Mouse (Mus musculus) neutrophil, adult 5-6 weeks (primary cell): Measurements from ENCODE around the gene Kctd18. TPM values are rescaled to one million over a fixed set of nuclear protein-coding genes. Genes with fewer than 3 reads are reported as not detected.
"Not testable (repeated sequence)": the region's sequence is repeated elsewhere in the genome, so short reads cannot be mapped to it uniquely, and the experiment has no call there.

ENCODE experiments used
- ATAC-seq: fragments of 151-379, 151-347 bp; 2 replicates; pipeline ENCODE4 v1.8.0; 2017; ENCODE audit warnings: mild to moderate bottlenecking, moderate TSS enrichment; ENCODE audit not compliant: insufficient number of reproducible peaks, poor library complexity, low FRiP score, severe bottlenecking; ENCODE audit errors: extremely low read depth
- total RNA-seq: library from RNA; stranded (forward); fragments of 200-1000 nt; gene quantifications from 2 replicates; pipeline ENCODE4 v1.2.3, GENCODE M21; 2017

Kctd18 gene
- 56.4 and 68.8 TPM in 2 replicates for total RNA-seq

- no peak for ATAC-seq
Measured at GRCm38 (mm10) chr1:58018856-58019255, at the start of gene Kctd18. Kctd18 (minus strand) TSS chr1:58018956.

GRCm38 (mm10) chr1:58065606-58066005 lies 46.9 kb upstream of the Kctd18 start:
- no peak for ATAC-seq

- ATAC-seq = no peak
Measured at GRCm38 (mm10) chr1:58065151-58065550, 46.4 kb upstream of the Kctd18 start.

- no peak for ATAC-seq
Measured at GRCm38 (mm10) chr1:58062131-58062530, 43.4 kb upstream of the Kctd18 start.

- ATAC-seq = no peak
Measured at GRCm38 (mm10) chr1:58058846-58059245, 40.1 kb upstream of the Kctd18 start.

GRCm38 (mm10) chr1:58056939-58057338 lies 38.2 kb upstream of the Kctd18 start:
- ATAC-seq = no peak

GRCm38 (mm10) chr1:58056074-58056807 lies 37.5 kb upstream of the Kctd18 start:
- ATAC-seq = no peak

- no peak for ATAC-seq
Measured at GRCm38 (mm10) chr1:58055598-58055997, 36.8 kb upstream of the Kctd18 start.

- ATAC-seq = no peak
Measured at GRCm38 (mm10) chr1:58049126-58049525, 30.4 kb upstream of the Kctd18 start.

- ATAC-seq = no peak
Measured at GRCm38 (mm10) chr1:58046721-58047290, 28.1 kb upstream of the Kctd18 start.

GRCm38 (mm10) chr1:58045546-58045945 lies 26.8 kb upstream of the Kctd18 start:
- no peak for ATAC-seq

- ATAC-seq = no peak
Measured at GRCm38 (mm10) chr1:58045076-58045475, 26.3 kb upstream of the Kctd18 start.

- not testable (repeated sequence) for ATAC-seq
Measured at GRCm38 (mm10) chr1:58037306-58037705, 18.6 kb upstream of the Kctd18 start.

- peak; percentile 81 for ATAC-seq
Measured at GRCm38 (mm10) chr1:58031160-58031769, 12.5 kb upstream of the Kctd18 start.

GRCm38 (mm10) chr1:58030156-58030871 lies 11.6 kb upstream of the Kctd18 start:
- no peak for ATAC-seq

GRCm38 (mm10) chr1:58029636-58030117 lies 10.9 kb upstream of the Kctd18 start, which contains the start of gene Aox1:
Aox1 (plus strand) TSS chr1:58029931.
- ATAC-seq = 0 out of 2 replicates have a peak, but pooled peaks have one; percentile 23

GRCm38 (mm10) chr1:58027707-58028106 lies 9.0 kb upstream of the Kctd18 start:
- no peak for ATAC-seq

- not testable (repeated sequence) for ATAC-seq
Measured at GRCm38 (mm10) chr1:58006388-58006787, 12.4 kb downstream of the Kctd18 start.

- no peak for ATAC-seq
Measured at GRCm38 (mm10) chr1:57998146-57998545, 20.6 kb downstream of the Kctd18 start.
